Mouse (Mus musculus) thymus, postnatal 4 days (tissue): ENCODE measurements around the gene Gnptab.

Experiments used
- DNase-seq: peaks from one replicate; pipeline ENCODE4 v3.0.0; 2021

Gene Gnptab

GRCm38 (mm10) chr10:88380002-88380401, 1.1 kb downstream of the Gnptab start:
- peak; percentile 21 for DNase-seq

GRCm38 (mm10) chr10:88380430-88381060, 1.6 kb downstream of the Gnptab start:
- DNase-seq = no peak

- no peak for DNase-seq
Measured at GRCm38 (mm10) chr10:88381286-88381685, 2.4 kb downstream of the Gnptab start.

GRCm38 (mm10) chr10:88382009-88382408, 3.1 kb downstream of the Gnptab start:
- no peak for DNase-seq

GRCm38 (mm10) chr10:88383479-88383878, 4.5 kb downstream of the Gnptab start:
- no peak for DNase-seq

GRCm38 (mm10) chr10:88384081-88384480, 5.1 kb downstream of the Gnptab start:
- no peak for DNase-seq

- DNase-seq = no peak
Measured at GRCm38 (mm10) chr10:88385290-88385689, 6.4 kb downstream of the Gnptab start.

- DNase-seq = no peak
Measured at GRCm38 (mm10) chr10:88385758-88386157, 6.8 kb downstream of the Gnptab start.

GRCm38 (mm10) chr10:88386251-88386650, 7.3 kb downstream of the Gnptab start:
- DNase-seq = no peak

- DNase-seq = peak; percentile 83
Measured at GRCm38 (mm10) chr10:88389576-88389975, 10.6 kb downstream of the Gnptab start.

- peak; percentile 47 for DNase-seq
Measured at GRCm38 (mm10) chr10:88390096-88390790, 11.3 kb downstream of the Gnptab start.

GRCm38 (mm10) chr10:88391495-88391894, 12.6 kb downstream of the Gnptab start:
- no peak for DNase-seq

- no peak for DNase-seq
Measured at GRCm38 (mm10) chr10:88392181-88392847, 13.4 kb downstream of the Gnptab start.

GRCm38 (mm10) chr10:88398668-88399243, 19.8 kb downstream of the Gnptab start:
- no peak for DNase-seq

GRCm38 (mm10) chr10:88399271-88399670, 20.3 kb downstream of the Gnptab start:
- no peak for DNase-seq

- DNase-seq = no peak
Measured at GRCm38 (mm10) chr10:88403021-88403420, 24.1 kb downstream of the Gnptab start.

GRCm38 (mm10) chr10:88404220-88404619, 25.3 kb downstream of the Gnptab start:
- no peak for DNase-seq

GRCm38 (mm10) chr10:88405812-88406211, 26.9 kb downstream of the Gnptab start:
- no peak for DNase-seq

GRCm38 (mm10) chr10:88407875-88408631, 29.1 kb downstream of the Gnptab start:
- DNase-seq = no peak

- no peak for DNase-seq
Measured at GRCm38 (mm10) chr10:88409751-88410150, 30.8 kb downstream of the Gnptab start.

GRCm38 (mm10) chr10:88412290-88412995, 33.5 kb downstream of the Gnptab start:
- DNase-seq = no peak

GRCm38 (mm10) chr10:88417686-88418085, 38.8 kb downstream of the Gnptab start:
- DNase-seq = no peak
